Mouse (Mus musculus): Measurements from ENCODE around the gene Slfn9. TPM values are rescaled to one million over a fixed set of nuclear protein-coding genes. Genes with fewer than 3 reads are reported as not detected.
"Not testable (repeated sequence)": the region's sequence is repeated elsewhere in the genome, so short reads cannot be mapped to it uniquely, and the experiment has no call there.

The Slfn9 gene
- polyA plus RNA-seq, 1 experiment from 2014 or later = 12.6 TPM

DNA sequence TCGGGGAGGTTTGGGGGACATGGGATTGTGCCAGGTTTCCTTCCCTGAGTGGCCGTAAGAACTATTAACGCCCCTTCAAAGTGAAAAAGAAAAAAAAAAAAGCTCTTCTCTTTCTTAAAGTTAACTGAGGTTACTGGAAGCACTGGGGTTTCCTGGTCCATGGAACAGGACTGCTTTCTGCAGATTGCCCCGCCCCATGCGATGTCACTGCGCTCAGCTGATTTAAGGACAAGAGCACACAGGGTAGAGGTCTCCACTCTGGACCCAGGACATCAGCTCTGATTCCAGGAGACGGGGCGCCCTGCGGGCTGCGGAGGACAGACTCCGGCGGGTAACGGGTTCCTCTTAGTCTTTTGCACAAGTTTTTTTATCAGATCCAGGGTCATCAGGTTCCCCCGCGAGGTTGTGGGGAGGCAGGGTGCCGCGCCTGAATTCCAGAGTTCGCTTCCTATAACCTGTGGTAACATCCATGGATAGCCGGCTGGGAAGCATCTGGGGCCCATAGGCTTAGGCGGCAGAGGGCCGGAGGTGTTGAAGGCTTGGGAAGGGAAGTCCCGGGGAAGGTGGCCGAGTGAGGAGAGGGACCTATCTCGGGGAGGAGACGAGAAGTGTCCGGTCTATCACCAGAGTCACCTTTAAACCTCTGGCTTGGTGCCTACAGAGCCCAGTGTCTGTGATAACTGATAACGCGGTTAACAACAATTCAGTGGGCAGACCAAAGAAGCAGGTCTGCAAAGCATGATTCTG is 39.6 kb downstream of the Slfn9 start:
- no peak overlapping the region for H3K27ac ChIP-seq
- 13% methylated on average over 28 of the region's 28 CpGs for WGBS
- 0 out of 2 replicates have a peak, but pooled peaks cover 3% of the 10 kb centered on the region for H3K4me1 ChIP-seq
- no peaks in the 10 kb centered on the region for H3K9me3 ChIP-seq
- no peak overlapping the region for H3K4me3 ChIP-seq (replicated peaks)
- H3K4me2 ChIP-seq = 0 out of 2 replicates have a peak overlapping the region, but pooled peaks have one; percentile 13
- H3K9ac ChIP-seq = no peak overlapping the region; the same call in 1 of the 2 replicates
- H3K27me3 ChIP-seq = peaks cover 64% of the 10 kb centered on the region
- H3K36me3 ChIP-seq (replicated peaks) = no peaks in the 10 kb centered on the region
- ATAC-seq (ENCODE audit: low FRiP score) = no peak

GRCm38 (mm10) chr11:82950736-82951481 is 40.7 kb downstream of the Slfn9 start, which contains the start of gene Slfn5:
Gene Slfn5, plus strand, starts transcription at chr11:82951349.
- no peak for ATAC-seq (ENCODE audit: low FRiP score)
- Histone ChIP-seq H3K4me2 (0 out of 2 replicates have a peak within 1 kb of the TSS, but pooled peaks have one; percentile 13), H3K9me3 (no peaks in the 10 kb centered on the region), H3K9ac (no peak within 1 kb of the TSS; the same call in 1 of the 2 replicates), H3K4me1 (0 out of 2 replicates have a peak, but pooled peaks cover 3% of the 10 kb centered on the region), H3K27me3 (peaks cover 68% of the 10 kb centered on the region), H3K4me3 (replicated peaks) (no peak within 1 kb of the TSS), H3K27ac (no peak within 1 kb of the TSS), H3K36me3 (replicated peaks) (no peaks in the 10 kb centered on the region)
- 13% methylated on average over 10 of the region's 10 CpGs for WGBS

GRCm38 (mm10) chr11:82949036-82949435 is 42.6 kb downstream of the Slfn9 start:
- Histone ChIP-seq H3K9me3 (no peaks in the 10 kb centered on the region), H3K27ac (no peak overlapping the region), H3K4me1 (0 out of 2 replicates have a peak, but pooled peaks cover 3% of the 10 kb centered on the region), H3K4me2 (no peak overlapping the region), H3K4me3 (replicated peaks) (no peak overlapping the region), H3K27me3 (peaks cover 60% of the 10 kb centered on the region), H3K9ac (no peak overlapping the region), H3K36me3 (replicated peaks) (no peaks in the 10 kb centered on the region)
- ATAC-seq (ENCODE audit: low FRiP score) = no peak
- 89% methylated on average over 9 of the region's 9 CpGs for WGBS

DNA sequence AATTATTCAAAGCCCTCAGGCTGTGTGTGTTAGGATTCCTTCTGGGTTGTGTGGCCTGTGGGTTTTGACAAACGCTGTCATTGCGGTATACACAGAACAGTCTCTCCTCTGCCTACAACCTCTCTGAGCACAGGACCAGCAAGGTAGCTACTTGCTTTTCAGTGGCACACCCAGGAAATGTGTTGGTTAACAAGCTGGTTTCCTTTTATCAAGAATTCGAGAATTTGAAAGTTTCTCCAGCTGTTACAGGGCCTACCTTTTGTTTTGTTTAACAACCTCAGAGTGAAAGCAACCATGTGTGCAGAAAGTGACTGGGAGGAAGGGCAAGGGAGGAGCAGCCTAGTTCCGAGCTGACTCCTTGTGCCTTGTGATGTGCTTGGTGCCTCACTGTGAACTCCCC is 44.2 kb downstream of the Slfn9 start:
- H3K27ac ChIP-seq = no peak overlapping the region
- H3K4me1 ChIP-seq = 0 out of 2 replicates have a peak, but pooled peaks cover 3% of the 10 kb centered on the region
- no peaks in the 10 kb centered on the region for H3K9me3 ChIP-seq
- ATAC-seq (ENCODE audit: low FRiP score) = no peak
- H3K27me3 ChIP-seq = peaks cover 48% of the 10 kb centered on the region
- WGBS = 51% methylated on average over 4 of the region's 4 CpGs
- H3K4me3 ChIP-seq (replicated peaks) = no peak overlapping the region
- no peak overlapping the region for H3K9ac ChIP-seq
- no peaks in the 10 kb centered on the region for H3K36me3 ChIP-seq (replicated peaks)
- no peak overlapping the region for H3K4me2 ChIP-seq

DNA sequence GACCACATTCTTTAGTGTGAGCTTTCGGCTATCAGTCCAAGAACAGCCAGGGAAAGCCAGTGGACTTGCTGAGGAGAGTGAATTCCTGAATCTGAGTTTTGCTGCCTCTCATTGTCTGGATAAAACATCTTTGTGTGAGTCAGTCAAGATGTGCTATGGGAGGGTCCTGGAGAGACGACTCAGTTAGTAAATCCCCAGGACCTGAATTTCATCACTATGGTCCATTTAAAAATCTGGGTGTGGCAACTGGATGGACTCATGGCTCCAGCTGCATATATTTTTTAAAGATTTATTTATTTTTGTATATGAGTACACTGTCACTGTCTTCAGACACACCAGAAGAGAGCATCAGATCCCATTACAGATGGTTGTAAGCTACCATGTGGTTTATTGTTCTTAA is 46.0 kb downstream of the Slfn9 start:
- 83% methylated on average over 2 of the region's 2 CpGs for WGBS

GRCm38 (mm10) chr11:82943336-82943735 is 48.3 kb downstream of the Slfn9 start:
- no peak for ATAC-seq (ENCODE audit: low FRiP score)
- Histone ChIP-seq H3K4me3 (replicated peaks) (no peak overlapping the region), H3K36me3 (replicated peaks) (no peaks in the 10 kb centered on the region), H3K27me3 (peaks cover 26% of the 10 kb centered on the region), H3K4me1 (no peaks in the 10 kb centered on the region), H3K27ac (no peak overlapping the region), H3K9me3 (no peaks in the 10 kb centered on the region), H3K9ac (no peak overlapping the region), H3K4me2 (no peak overlapping the region)
- WGBS = 72% methylated on average over 6 of the region's 6 CpGs

More for the DNA sequence above, 46.0 kb downstream of the Slfn9 start:
- H3K9me3 ChIP-seq = no peaks in the 10 kb centered on the region
- H3K27ac ChIP-seq = no peak overlapping the region
- ATAC-seq (ENCODE audit: low FRiP score) = no peak
- no peak overlapping the region for H3K4me3 ChIP-seq (replicated peaks)
- no peak overlapping the region for H3K9ac ChIP-seq
- no peak overlapping the region for H3K4me2 ChIP-seq
- no peaks in the 10 kb centered on the region for H3K4me1 ChIP-seq
- H3K27me3 ChIP-seq = peaks cover 34% of the 10 kb centered on the region
- H3K36me3 ChIP-seq (replicated peaks) = no peaks in the 10 kb centered on the region

GRCm38 (mm10) chr11:82933186-82933585 is 58.4 kb downstream of the Slfn9 start:
- no peak for ATAC-seq (ENCODE audit: low FRiP score)
- peak overlapping the region; percentile 54 for H3K4me3 ChIP-seq (replicated peaks)
- H3K9me3 ChIP-seq = no peaks in the 10 kb centered on the region
- H3K4me2 ChIP-seq = peak overlapping the region; percentile 97
- WGBS = under 1% methylated on average over 29 of the region's 29 CpGs
- no peaks in the 10 kb centered on the region for H3K36me3 ChIP-seq (replicated peaks)
- H3K4me1 ChIP-seq = peaks cover 19% of the 10 kb centered on the region
- no peak overlapping the region for H3K27ac ChIP-seq
- peak overlapping the region; percentile 44 for H3K9ac ChIP-seq
- peaks cover 71% of the 10 kb centered on the region for H3K27me3 ChIP-seq

GRCm38 (mm10) chr11:82931671-82932450 is 59.8 kb downstream of the Slfn9 start:
- H3K36me3 ChIP-seq (replicated peaks); H3K9me3 ChIP-seq; H3K27ac ChIP-seq; ATAC-seq (ENCODE audit: low FRiP score): not testable (repeated sequence)
- peaks cover 19% of the 10 kb centered on the region for H3K4me1 ChIP-seq
- H3K4me2 ChIP-seq = peak overlapping the region; percentile 97
- H3K4me3 ChIP-seq (replicated peaks) = peak overlapping the region; percentile 54
- WGBS = under 1% methylated on average over 109 of the region's 119 CpGs
- H3K9ac ChIP-seq = peak overlapping the region; percentile 47
- H3K27me3 ChIP-seq = peaks cover 72% of the 10 kb centered on the region

- H3K27me3 ChIP-seq = peaks cover 71% of the 10 kb centered on the region
- H3K36me3 ChIP-seq (replicated peaks); ATAC-seq (ENCODE audit: low FRiP score); H3K9me3 ChIP-seq; H3K27ac ChIP-seq: not testable (repeated sequence)
- peak overlapping the region; percentile 47 for H3K9ac ChIP-seq
- WGBS = 2% methylated on average over 62 of the region's 63 CpGs
- H3K4me3 ChIP-seq (replicated peaks) = peak overlapping the region; percentile 54
- peak overlapping the region; percentile 97 for H3K4me2 ChIP-seq
- H3K4me1 ChIP-seq = peaks cover 19% of the 10 kb centered on the region
These were observed 60.5 kb downstream of the Slfn9 start for GRCm38 (mm10) chr11:82931161-82931560.

GRCm38 (mm10) chr11:82930391-82930955 is 61.2 kb downstream of the Slfn9 start:
- Histone ChIP-seq H3K9ac (peak overlapping the region; percentile 38), H3K27me3 (peaks cover 69% of the 10 kb centered on the region), H3K4me1 (peaks cover 19% of the 10 kb centered on the region), H3K4me3 (replicated peaks) (peak overlapping the region; percentile 54), H3K4me2 (peak overlapping the region; percentile 97)
- H3K27ac ChIP-seq; H3K36me3 ChIP-seq (replicated peaks); ATAC-seq (ENCODE audit: low FRiP score); H3K9me3 ChIP-seq: not testable (repeated sequence)
- under 1% methylated on average over 79 of the region's 85 CpGs for WGBS

DNA sequence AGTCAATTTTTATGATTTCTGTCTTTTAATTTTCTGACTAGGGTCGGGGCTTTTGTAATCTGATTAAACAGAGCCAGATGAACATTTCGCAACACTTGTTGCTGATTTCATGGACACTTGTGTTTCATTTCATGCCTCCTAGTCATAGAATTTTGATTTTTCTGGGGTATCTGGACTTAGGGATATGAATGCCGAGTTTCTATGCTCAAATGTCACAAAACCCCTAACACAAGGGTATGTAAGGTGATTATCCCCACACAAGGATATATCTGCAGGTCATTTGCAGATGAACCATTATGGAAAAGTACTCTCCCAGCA is 62.0 kb downstream of the Slfn9 start:
- 43% methylated on average over 3 of the region's 3 CpGs for WGBS

More for the DNA sequence above, 62.0 kb downstream of the Slfn9 start:
- no peak overlapping the region for H3K9ac ChIP-seq
- H3K9me3 ChIP-seq = no peaks in the 10 kb centered on the region
- no peak overlapping the region for H3K4me2 ChIP-seq
- peaks cover 62% of the 10 kb centered on the region for H3K27me3 ChIP-seq
- peaks cover 19% of the 10 kb centered on the region for H3K4me1 ChIP-seq
- no peaks in the 10 kb centered on the region for H3K36me3 ChIP-seq (replicated peaks)
- H3K27ac ChIP-seq = no peak overlapping the region
- H3K4me3 ChIP-seq (replicated peaks) = no peak overlapping the region
- ATAC-seq (ENCODE audit: low FRiP score) = no peak

Data from forebrain, embryonic 12.5 days (tissue).